Mouse (Mus musculus): ENCODE measurements around the gene Olfr317.

DNA sequence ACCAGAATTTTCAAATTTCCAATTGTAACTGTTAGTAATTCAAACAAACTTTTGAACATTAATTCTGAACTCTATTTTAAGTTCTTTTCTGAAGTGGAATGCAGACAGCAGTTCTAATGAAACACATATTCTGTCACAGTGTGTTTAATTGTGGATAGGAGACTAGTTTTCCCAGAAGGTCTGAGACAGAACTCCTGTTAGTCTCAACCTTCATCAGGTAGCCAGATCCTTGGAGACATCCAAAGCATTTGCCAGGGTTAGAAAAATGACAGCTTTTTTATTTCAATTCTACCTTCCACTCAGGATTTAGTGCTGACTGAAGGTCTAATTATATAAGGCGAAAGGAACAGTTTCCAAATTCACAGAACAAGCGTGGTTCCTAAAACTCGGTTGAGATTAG lies 40.1 kb downstream of the Olfr317 start, which contains the start of gene Olfr319:
- TF ChIP-seq POLR2A (IDR thresholded peaks at IDR 0.05; ENCODE audit: borderline replicate concordance, extremely low read depth, insufficient read depth, insufficient read length, poor library complexity, severe bottlenecking) = no peak
- TF ChIP-seq CTCF (IDR thresholded peaks at IDR 0.05; ENCODE audit: borderline replicate concordance, extremely low read depth, insufficient read depth, insufficient read length) = no peak
